Comparison of ENCODE assay signal across 9 mouse cellular contexts in genomic region chr6:30735728-30736371, GRCm38 (mm10). TPM values are rescaled to one million over a fixed set of nuclear protein-coding genes. Genes with fewer than 3 reads are reported as not detected.
DNase-seq lines count a peak whose midpoint lies in the region; ATAC-seq and TF ChIP-seq lines count a peak whose summit lies in the region.
"Had no signal": no experiment of that assay in that cellular context is flagged by ENCODE, and none has a peak within 500 bp of the region (broad histone marks: within the 10 kb centered on the region; RNA-seq: fewer than 3 reads in every experiment).

No protein-coding gene starts in this region.

- ATAC-seq in forebrain, embryonic 15.5 days (replicated peaks), result no peak
- no peak for ATAC-seq in limb, embryonic 11.5 days (ENCODE audit: insufficient number of reproducible peaks, low FRiP score, low TSS enrichment, low read depth)

- intact Hi-C loops in left cerebral cortex, adult 2 months (cut with DNase I), result no loop called here

- H3K4me1 ChIP-seq in forebrain, embryonic 15.5 days, result peaks cover 32% of the 10 kb centered on the region
- peaks cover 5% of the 10 kb centered on the region; the same call in 1 of the 2 replicates for H3K4me1 ChIP-seq in limb, embryonic 11.5 days (ENCODE audit: control insufficient read depth, insufficient read depth, low read length)

- peaks cover 10% of the 10 kb centered on the region for H3K9me3 ChIP-seq in forebrain, embryonic 15.5 days
- peaks cover 29% of the 10 kb centered on the region for H3K9me3 ChIP-seq in limb, embryonic 11.5 days (ENCODE audit: control insufficient read depth, low read length)

- H3K36me3 ChIP-seq in forebrain, embryonic 15.5 days, result no peaks in the 10 kb centered on the region
- no peaks in the 10 kb centered on the region; the same call in 1 of the 2 replicates for H3K36me3 ChIP-seq in limb, embryonic 11.5 days (ENCODE audit: control insufficient read depth, insufficient read depth, low read length)
- H3K36me3 ChIP-seq: G1E had no signal

- H3K4me3 ChIP-seq in left cerebral cortex, adult 2 months, result 0 out of 2 replicates have a peak overlapping the region, but pooled peaks have one; percentile 1
- peak overlapping the region; percentile 21; the same call in 1 of the 2 replicates for H3K4me3 ChIP-seq in forebrain, embryonic 15.5 days
- 0 out of 2 replicates have a peak overlapping the region, but pooled peaks have one; percentile 9 for H3K4me3 ChIP-seq in limb, embryonic 11.5 days (ENCODE audit: low read depth, low read length)

- peak overlapping the region; percentile 66 for H3K4me2 ChIP-seq in forebrain, embryonic 15.5 days (replicated peaks)
- peak overlapping the region; percentile 44 for H3K4me2 ChIP-seq in limb, embryonic 11.5 days (ENCODE audit: low read depth, severe bottlenecking)

- H3K27ac ChIP-seq in left cerebral cortex, adult 2 months, result no peak overlapping the region
- H3K27ac ChIP-seq in forebrain, embryonic 15.5 days (replicated peaks), result peak overlapping the region; percentile 92
- peak overlapping the region; percentile 91 for H3K27ac ChIP-seq in limb, embryonic 11.5 days (replicated peaks; ENCODE audit: low read depth, low read length)

- no peaks in the 10 kb centered on the region for H3K27me3 ChIP-seq in forebrain, embryonic 15.5 days
- H3K27me3 ChIP-seq in limb, embryonic 11.5 days (ENCODE audit: control insufficient read depth, insufficient read depth, low read length), result no peaks in the 10 kb centered on the region

- WGBS in forebrain, embryonic 15.5 days, result 45% methylated on average over 15 of the region's 15 CpGs
- 53% methylated on average over 15 of the region's 15 CpGs for WGBS in limb, embryonic 11.5 days

- H3K9ac ChIP-seq in forebrain, embryonic 15.5 days (replicated peaks), result peak overlapping the region; percentile 14; the same call in 1 of the 2 replicates
- H3K9ac ChIP-seq in limb, embryonic 11.5 days (ENCODE audit: low read length), result peak overlapping the region; percentile 74

- DNase-seq in left cerebral cortex, adult 2 months (ENCODE audit: extremely low spot score in 1 of 2, low spot score in 2 of 2), result no peak
- DNase-seq in left cerebral cortex, adult 8-10 months (ENCODE audit: low spot score in 2 of 2), result no peak
- peak; percentile 59 for DNase-seq in limb, embryonic 11.5 days (ENCODE audit: low spot score)
- DNase-seq in retina, postnatal 1 day, result peak; percentile 76
- DNase-seq in cerebellum, postnatal 4 days (ENCODE audit: low spot score in 2 of 2), result no peak
- DNase-seq in frontal cortex, postnatal 14 days (ENCODE audit: low spot score in 2 of 2), result no peak
- DNase-seq in frontal cortex, adult 2 months (ENCODE audit: extremely low spot score in 1 of 2, low spot score in 1 of 2), result no peak

- no peak for TF ChIP-seq CTCF in left cerebral cortex, adult 2 months (IDR thresholded peaks at IDR 0.05)

RNA-seq across cellular contexts. Expression of gene Mest, which starts 12.5 kb away (rescaled TPM):
- total RNA-seq in left cerebral cortex, adult 2 months (2021), result 100 to 1,000 TPM in 1 of 2 experiments, 10 to 100 TPM in 1; 90.5 to 129 TPM
- 100 to 1,000 TPM in 1 of 4 experiments, 10 to 100 TPM in 3; 66.1 to 109 (median 76.2) TPM for total RNA-seq in left cerebral cortex, adult 8-10 months (2022)
- 313 and 315 TPM in 2 replicates for polyA plus RNA-seq in forebrain, embryonic 15.5 days (2015; fragmentation: Nextera tagmentation; extraction: Ambion mirVana)
- 2,834 and 2,987 TPM in 2 replicates for polyA plus RNA-seq in limb, embryonic 11.5 days (2014; fragmentation: Nextera tagmentation; extraction: Ambion mirVana)
- polyA plus RNA-seq in frontal cortex, adult 2 months (2012; rRNA removed), result 53.9 and 57.8 TPM in 2 replicates

RNA-seq across cellular contexts. Expression of gene Cep41, which starts 42.3 kb away (rescaled TPM):
- 1 to 10 TPM; 6.5 to 9.2 TPM for total RNA-seq in left cerebral cortex, adult 2 months (2021)
- total RNA-seq in left cerebral cortex, adult 8-10 months (2022), result 1 to 10 TPM; 4.9 to 6.6 (median 6.1) TPM
- 14.9 and 17.3 TPM in 2 replicates for polyA plus RNA-seq in forebrain, embryonic 15.5 days (2015; fragmentation: Nextera tagmentation; extraction: Ambion mirVana)
- polyA plus RNA-seq in limb, embryonic 11.5 days (2014; fragmentation: Nextera tagmentation; extraction: Ambion mirVana), result 43.2 and 48.9 TPM in 2 replicates
- polyA plus RNA-seq in frontal cortex, adult 2 months (2012; rRNA removed), result 6.1 and 7.6 TPM in 2 replicates

Comparison
In these comparisons a context has a peak if more than half of its experiments do, and no peak if none do; other contexts are left out.
1. DNase-seq: peak in limb, embryonic 11.5 days (single experiment) and retina, postnatal 1 day (single experiment); none in left cerebral cortex, adult 2 months (0 of 2), left cerebral cortex, adult 8-10 months (0 of 2), cerebellum, postnatal 4 days (0 of 2), frontal cortex, postnatal 14 days (0 of 2) and frontal cortex, adult 2 months (0 of 2).
2. Peak in every context shown above with its lines, with median percentiles within 50 percentile points of each other: H3K4me3 ChIP-seq.